Mouse (Mus musculus) lung, embryonic 15.5 days (tissue): Measurements from ENCODE around the gene Tle3. TPM values are rescaled to one million over a fixed set of nuclear protein-coding genes. Genes with fewer than 3 reads are reported as not detected.

Experiments used
- ATAC-seq: fragments of 200-750 bp; cut with Nextera tagmentation; 2 replicates; pipeline ENCODE4 v1.8.0; 2017; ENCODE audit warnings: moderate number of reproducible peaks, borderline replicate concordance; ENCODE audit not compliant: low FRiP score, low TSS enrichment; ENCODE audit errors: extremely low read depth
- H3K27ac ChIP-seq: fragments of 300-500 bp; sonication (generic); 2 replicates; pipeline ENCODE4 v1.5.1; 2015; ENCODE audit warnings: moderate library complexity, mild to moderate bottlenecking, inconsistent platforms
- H3K27me3 ChIP-seq: fragments of 300-500 bp; sonication (generic); 2 replicates; pipeline ENCODE4 v1.6.1; 2015; ENCODE audit warnings: inconsistent platforms
- H3K36me3 ChIP-seq: fragments of 300-500 bp; sonication (generic); 2 replicates; pipeline ENCODE4 v1.6.1; 2015; ENCODE audit warnings: inconsistent platforms
- H3K4me1 ChIP-seq: fragments of 300-500 bp; sonication (generic); 2 replicates; pipeline ENCODE4 v1.6.1; 2015; ENCODE audit warnings: inconsistent platforms
- H3K4me2 ChIP-seq: fragments of 300-500 bp; sonication (generic); 2 replicates; pipeline ENCODE4 v1.6.1; 2015; ENCODE audit warnings: inconsistent platforms, mild to moderate bottlenecking, moderate library complexity
- H3K4me3 ChIP-seq: fragments of 300-500 bp; sonication (generic); 2 replicates; pipeline ENCODE4 v1.5.1; 2015; ENCODE audit warnings: mild to moderate bottlenecking, inconsistent platforms
- H3K9ac ChIP-seq: fragments of 300-500 bp; sonication (generic); 2 replicates; pipeline ENCODE4 v1.6.1; 2015; ENCODE audit warnings: inconsistent platforms
- H3K9me3 ChIP-seq: fragments of 300-500 bp; sonication (generic); 2 replicates; pipeline ENCODE4 v1.6.1; 2016; ENCODE audit warnings: inconsistent platforms
- WGBS: fragments of 180-500 bp; shearing (Covaris S2); methylation state at CpG from one replicate; pipeline ENCODE4 v1.1.7; 2015; 5-methylcytosine and 5-hydroxymethylcytosine counted together
- polyA plus RNA-seq: library from polyadenylated mRNA; unstranded; fragments of >200 nt; fragmentation: Nextera tagmentation; extraction: Ambion mirVana; gene quantifications from 2 replicates; pipeline ENCODE4 v1.2.1, GENCODE M21; 2015

Gene Tle3
- polyA plus RNA-seq, 1 experiment from 2014 or later, result 27.1 TPM

GRCm38 (mm10) chr9:61359741-61360140 lies 12.4 kb upstream of the Tle3 start:
- Histone ChIP-seq H3K27me3 (peaks cover 49% of the 10 kb centered on the region), H3K36me3 (no peaks in the 10 kb centered on the region), H3K9me3 (no peaks in the 10 kb centered on the region), H3K27ac (no peak overlapping the region), H3K4me2 (no peak overlapping the region), H3K4me1 (peaks cover 18% of the 10 kb centered on the region), H3K9ac (no peak overlapping the region), H3K4me3 (no peak overlapping the region)
- no peak for ATAC-seq
- 92% methylated on average over 3 of the region's 3 CpGs for WGBS

- 89% methylated on average over 8 of the region's 8 CpGs for WGBS
- peaks cover 51% of the 10 kb centered on the region for H3K27me3 ChIP-seq
Observed at GRCm38 (mm10) chr9:61360163-61360562, 12.0 kb upstream of the Tle3 start.

GRCm38 (mm10) chr9:61360727-61361631 lies 11.2 kb upstream of the Tle3 start:
- no peak overlapping the region for H3K27ac ChIP-seq
- peaks cover 21% of the 10 kb centered on the region for H3K4me1 ChIP-seq
- H3K4me2 ChIP-seq, result peak overlapping the region; percentile 40
- H3K4me3 ChIP-seq, result no peak overlapping the region
- H3K9me3 ChIP-seq, result no peaks in the 10 kb centered on the region
- peak; percentile 85 for ATAC-seq
- peaks cover 58% of the 10 kb centered on the region for H3K27me3 ChIP-seq
- WGBS, result 22% methylated on average over 17 of the region's 17 CpGs
- H3K36me3 ChIP-seq, result no peaks in the 10 kb centered on the region
- H3K9ac ChIP-seq, result 0 out of 2 replicates have a peak overlapping the region, but pooled peaks have one; percentile 1

More at GRCm38 (mm10) chr9:61360163-61360562, 12.0 kb upstream of the Tle3 start:
- H3K4me2 ChIP-seq, result no peak overlapping the region
- H3K36me3 ChIP-seq, result no peaks in the 10 kb centered on the region
- H3K4me1 ChIP-seq, result peaks cover 18% of the 10 kb centered on the region
- no peak overlapping the region for H3K27ac ChIP-seq
- H3K9me3 ChIP-seq, result no peaks in the 10 kb centered on the region
- H3K4me3 ChIP-seq, result no peak overlapping the region
- H3K9ac ChIP-seq, result no peak overlapping the region
- no peak for ATAC-seq

GRCm38 (mm10) chr9:61363194-61363593 lies 9.0 kb upstream of the Tle3 start:
- WGBS, result 41% methylated on average over 9 of the region's 9 CpGs
- H3K9me3 ChIP-seq, result no peaks in the 10 kb centered on the region
- H3K4me2 ChIP-seq, result 0 out of 2 replicates have a peak overlapping the region, but pooled peaks have one; percentile 4
- H3K27ac ChIP-seq, result no peak overlapping the region
- H3K27me3 ChIP-seq, result peaks cover 67% of the 10 kb centered on the region
- no peak for ATAC-seq
- H3K36me3 ChIP-seq, result no peaks in the 10 kb centered on the region
- H3K9ac ChIP-seq, result no peak overlapping the region
- no peak overlapping the region for H3K4me3 ChIP-seq
- peaks cover 39% of the 10 kb centered on the region for H3K4me1 ChIP-seq

GRCm38 (mm10) chr9:61366108-61366507 lies 6.1 kb upstream of the Tle3 start:
- no peak overlapping the region for H3K9ac ChIP-seq
- WGBS, result 18% methylated on average over 9 of the region's 9 CpGs
- peaks cover 49% of the 10 kb centered on the region for H3K4me1 ChIP-seq
- no peak overlapping the region for H3K4me3 ChIP-seq
- H3K9me3 ChIP-seq, result no peaks in the 10 kb centered on the region
- H3K36me3 ChIP-seq, result no peaks in the 10 kb centered on the region
- no peak for ATAC-seq
- H3K27ac ChIP-seq, result no peak overlapping the region
- H3K4me2 ChIP-seq, result no peak overlapping the region
- peaks cover 47% of the 10 kb centered on the region for H3K27me3 ChIP-seq

- Histone ChIP-seq H3K9me3 (no peaks in the 10 kb centered on the region), H3K4me3 (no peak overlapping the region), H3K9ac (no peak overlapping the region), H3K27ac (no peak overlapping the region), H3K36me3 (no peaks in the 10 kb centered on the region), H3K4me1 (peaks cover 52% of the 10 kb centered on the region), H3K4me2 (no peak overlapping the region), H3K27me3 (peaks cover 46% of the 10 kb centered on the region)
- WGBS, result 25% methylated on average over 4 of the region's 4 CpGs
- ATAC-seq, result no peak
Observed at GRCm38 (mm10) chr9:61367156-61367555, 5.0 kb upstream of the Tle3 start.

GRCm38 (mm10) chr9:61367857-61368566 lies 4.2 kb upstream of the Tle3 start:
- H3K9ac ChIP-seq, result no peak overlapping the region
- peak overlapping the region; percentile 7; the same call in 1 of the 2 replicates for H3K4me2 ChIP-seq
- H3K27me3 ChIP-seq, result peaks cover 37% of the 10 kb centered on the region
- ATAC-seq, result no peak
- H3K9me3 ChIP-seq, result no peaks in the 10 kb centered on the region
- peak overlapping the region; percentile 16; the same call in 1 of the 2 replicates for H3K27ac ChIP-seq
- WGBS, result 7% methylated on average over 6 of the region's 6 CpGs
- H3K4me3 ChIP-seq, result no peak overlapping the region
- H3K4me1 ChIP-seq, result peaks cover 50% of the 10 kb centered on the region
- H3K36me3 ChIP-seq, result no peaks in the 10 kb centered on the region

GRCm38 (mm10) chr9:61368567-61369240 lies 3.5 kb upstream of the Tle3 start:
- H3K9ac ChIP-seq, result peak overlapping the region; percentile 31; the same call in 1 of the 2 replicates
- H3K36me3 ChIP-seq, result no peaks in the 10 kb centered on the region
- H3K4me3 ChIP-seq, result peak overlapping the region; percentile 27
- peaks cover 33% of the 10 kb centered on the region for H3K27me3 ChIP-seq
- WGBS, result under 1% methylated on average over 12 of the region's 12 CpGs
- H3K27ac ChIP-seq, result peak overlapping the region; percentile 80
- peak overlapping the region; percentile 62 for H3K4me2 ChIP-seq
- ATAC-seq, result peak; percentile 2; the same call in 1 of the 2 replicates
- no peaks in the 10 kb centered on the region for H3K9me3 ChIP-seq
- peaks cover 49% of the 10 kb centered on the region for H3K4me1 ChIP-seq

- no peak for ATAC-seq
- H3K27me3 ChIP-seq, result peaks cover 24% of the 10 kb centered on the region
- WGBS, result under 1% methylated on average over 45 of the region's 45 CpGs
Observed at GRCm38 (mm10) chr9:61369316-61370273, 2.6 kb upstream of the Tle3 start.

GRCm38 (mm10) chr9:61370454-61370888 lies 1.7 kb upstream of the Tle3 start:
- Histone ChIP-seq H3K9ac (peak overlapping the region; percentile 55), H3K36me3 (no peaks in the 10 kb centered on the region; the same call in 1 of the 2 replicates), H3K9me3 (no peaks in the 10 kb centered on the region), H3K27ac (peak overlapping the region; percentile 96), H3K4me2 (peak overlapping the region; percentile 76), H3K4me3 (peak overlapping the region; percentile 93), H3K4me1 (peaks cover 61% of the 10 kb centered on the region), H3K27me3 (peaks cover 17% of the 10 kb centered on the region; the same call in 1 of the 2 replicates)
- ATAC-seq, result peak; percentile 80
- under 1% methylated on average over 22 of the region's 25 CpGs for WGBS

More at GRCm38 (mm10) chr9:61369316-61370273, 2.6 kb upstream of the Tle3 start:
- no peaks in the 10 kb centered on the region for H3K9me3 ChIP-seq
- peaks cover 54% of the 10 kb centered on the region for H3K4me1 ChIP-seq
- peak overlapping the region; percentile 27 for H3K4me3 ChIP-seq
- H3K36me3 ChIP-seq, result no peaks in the 10 kb centered on the region
- peak overlapping the region; percentile 31; the same call in 1 of the 2 replicates for H3K9ac ChIP-seq
- peak overlapping the region; percentile 62 for H3K4me2 ChIP-seq
- peak overlapping the region; percentile 80 for H3K27ac ChIP-seq
